Mouse (Mus musculus) liver, embryonic 16.5 days (tissue): ENCODE data around the gene Tmem129. TPM values are rescaled to one million over a fixed set of nuclear protein-coding genes. Genes with fewer than 3 reads are reported as not detected.

ENCODE experiments used
- ATAC-seq: fragments of 200-750 bp; cut with Nextera tagmentation; 2 replicates; pipeline ENCODE4 v1.8.0; 2017; ENCODE audit warnings: low read depth, mild to moderate bottlenecking, moderate number of reproducible peaks, moderate library complexity
- H3K27ac ChIP-seq: fragments of 300-500 bp; sonication (generic); 2 replicates; pipeline ENCODE4 v1.5.1; 2014; ENCODE audit warnings: mild to moderate bottlenecking, low read length
- H3K27me3 ChIP-seq: fragments of 300-500 bp; sonication (generic); 2 replicates; pipeline ENCODE4 v1.6.1; 2014; ENCODE audit warnings: low read depth, low read length, mixed read lengths; ENCODE audit not compliant: control insufficient read depth, insufficient read depth
- H3K36me3 ChIP-seq: fragments of 300-500 bp; sonication (generic); 2 replicates; pipeline ENCODE4 v1.6.1; 2014; ENCODE audit warnings: mild to moderate bottlenecking; ENCODE audit not compliant: control insufficient read depth, insufficient read depth
- H3K4me1 ChIP-seq: fragments of 300-500 bp; sonication (generic); 2 replicates; pipeline ENCODE4 v1.6.1; 2014; ENCODE audit warnings: low read depth, low read length, mixed read lengths; ENCODE audit not compliant: control insufficient read depth
- H3K4me2 ChIP-seq: fragments of 300-500 bp; sonication (generic); 2 replicates; pipeline ENCODE4 v1.6.1; 2014; ENCODE audit warnings: low read depth, low read length, mixed read lengths
- H3K4me3 ChIP-seq: fragments of 300-500 bp; sonication (generic); 2 replicates; pipeline ENCODE4 v1.5.1; 2014; ENCODE audit warnings: low read depth, mild to moderate bottlenecking, low read length
- H3K9ac ChIP-seq: fragments of 300-500 bp; sonication (generic); 2 replicates; pipeline ENCODE4 v1.6.1; 2014; ENCODE audit warnings: low read depth, low read length
- H3K9me3 ChIP-seq: fragments of 300-500 bp; sonication (generic); replicated peaks from 2 replicates; pipeline ENCODE4 v1.6.1; 2016; ENCODE audit warnings: low read length; ENCODE audit not compliant: control insufficient read depth
- WGBS: fragments of 180-500 bp; shearing (Covaris S2); extraction: QIAGEN DNeasy Blood & Tissue Kit; methylation state at CpG from one replicate; pipeline ENCODE4 v1.1.7; 2014; ENCODE audit not compliant: insufficient replicate concordance; 5-methylcytosine and 5-hydroxymethylcytosine counted together
- polyA plus RNA-seq: library from polyadenylated mRNA; unstranded; fragments of >200 nt; fragmentation: Nextera tagmentation; extraction: Ambion mirVana; gene quantifications from 2 replicates; pipeline ENCODE4 v1.2.1, GENCODE M21; 2015

Tmem129 gene
- polyA plus RNA-seq, 1 experiment from 2014 or later = 21.8 TPM

DNA sequence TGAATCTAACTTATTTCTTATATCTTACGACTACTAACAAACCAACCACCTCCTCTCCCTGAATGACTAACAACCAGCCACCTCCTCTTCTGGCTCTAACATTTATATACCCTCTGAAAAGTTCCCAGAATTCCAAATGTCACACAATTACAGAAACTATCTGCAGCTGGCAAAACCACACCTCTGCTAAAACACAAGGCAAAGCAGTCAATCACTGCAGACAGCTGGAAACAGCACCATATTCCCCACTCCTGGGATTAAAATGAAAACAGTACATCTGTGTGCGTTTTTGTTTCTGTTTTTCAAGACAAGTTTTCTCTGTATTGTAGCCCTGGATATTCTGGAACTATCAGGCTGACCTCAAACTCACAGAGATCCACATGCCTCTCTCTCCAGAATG lies 35.5 kb downstream of the Tmem129 start:
- H3K4me2 ChIP-seq = no peak overlapping the region
- 79% methylated on average over 2 of the region's 2 CpGs for WGBS
- no peaks in the 10 kb centered on the region for H3K36me3 ChIP-seq
- no peak for ATAC-seq
- no peak overlapping the region for H3K27ac ChIP-seq
- H3K4me3 ChIP-seq = no peak overlapping the region
- H3K9me3 ChIP-seq = no peaks in the 10 kb centered on the region
- peaks cover under 1% of the 10 kb centered on the region for H3K4me1 ChIP-seq
- no peak overlapping the region for H3K9ac ChIP-seq
- H3K27me3 ChIP-seq = no peaks in the 10 kb centered on the region

GRCm38 (mm10) chr5:33614391-33614790 lies 43.8 kb downstream of the Tmem129 start:
- Histone ChIP-seq H3K9ac (no peak overlapping the region), H3K9me3 (no peaks in the 10 kb centered on the region), H3K27ac (no peak overlapping the region), H3K4me1 (no peaks in the 10 kb centered on the region), H3K4me2 (no peak overlapping the region), H3K4me3 (no peak overlapping the region), H3K36me3 (no peaks in the 10 kb centered on the region), H3K27me3 (no peaks in the 10 kb centered on the region)
- no peak for ATAC-seq
- 69% methylated on average over 6 of the region's 6 CpGs for WGBS

- Histone ChIP-seq H3K27ac (no peak overlapping the region), H3K4me1 (no peaks in the 10 kb centered on the region), H3K36me3 (no peaks in the 10 kb centered on the region), H3K27me3 (no peaks in the 10 kb centered on the region), H3K9ac (no peak overlapping the region), H3K4me2 (no peak overlapping the region), H3K9me3 (no peaks in the 10 kb centered on the region), H3K4me3 (no peak overlapping the region)
- ATAC-seq = no peak
- WGBS = 83% methylated on average over 1 of the region's 1 CpGs
Measured at GRCm38 (mm10) chr5:33611795-33612194, 46.4 kb downstream of the Tmem129 start.

DNA sequence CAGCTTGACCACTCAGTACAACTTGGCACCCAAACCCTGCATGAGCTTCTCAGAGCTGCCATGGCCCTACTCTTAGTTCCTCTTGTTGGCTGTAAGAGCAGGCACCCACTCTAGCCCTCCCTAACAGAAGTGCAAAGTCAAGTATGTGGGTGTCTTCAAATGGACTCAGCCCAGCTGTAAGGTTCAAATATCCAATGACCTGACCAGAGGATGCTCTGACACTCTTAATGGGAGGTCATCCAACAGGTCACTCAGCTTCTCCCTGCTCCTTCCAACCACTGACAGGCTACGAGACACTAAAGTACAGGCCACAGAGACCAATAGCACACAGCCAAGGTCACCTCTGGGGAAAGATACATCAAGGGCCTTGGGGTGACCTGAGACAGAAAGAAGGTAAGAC lies 49.0 kb downstream of the Tmem129 start:
- H3K27me3 ChIP-seq = no peaks in the 10 kb centered on the region
- H3K9me3 ChIP-seq = no peaks in the 10 kb centered on the region
- H3K4me3 ChIP-seq = no peak overlapping the region
- H3K36me3 ChIP-seq = no peaks in the 10 kb centered on the region
- no peaks in the 10 kb centered on the region for H3K4me1 ChIP-seq
- no peak overlapping the region for H3K9ac ChIP-seq
- no peak overlapping the region for H3K27ac ChIP-seq
- no peak overlapping the region for H3K4me2 ChIP-seq
- no peak for ATAC-seq
- 77% methylated on average over 1 of the region's 1 CpGs for WGBS

DNA sequence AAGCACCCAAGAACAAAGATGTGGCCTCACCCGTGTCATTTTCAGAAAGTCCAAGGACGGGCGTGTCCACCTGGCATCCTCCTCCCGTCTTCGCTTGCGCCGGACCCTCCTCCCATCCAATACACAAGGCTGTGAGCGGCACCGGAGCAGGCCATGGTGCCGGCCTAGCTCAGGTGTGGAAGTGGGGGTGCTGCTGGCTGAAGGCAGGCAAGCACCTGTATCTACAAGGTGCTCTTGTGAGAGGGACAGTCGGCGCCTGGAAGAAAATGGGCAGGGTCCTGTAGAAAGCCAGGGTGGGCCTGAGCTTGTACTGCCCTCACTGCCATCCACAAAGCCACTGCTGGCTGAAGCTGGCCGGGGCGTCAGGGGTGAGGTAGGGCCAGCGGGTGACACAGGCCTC lies 50.8 kb downstream of the Tmem129 start:
- no peaks in the 10 kb centered on the region for H3K27me3 ChIP-seq
- no peaks in the 10 kb centered on the region for H3K36me3 ChIP-seq
- no peak overlapping the region for H3K4me3 ChIP-seq
- no peaks in the 10 kb centered on the region for H3K9me3 ChIP-seq
- no peak overlapping the region for H3K9ac ChIP-seq
- WGBS = 86% methylated on average over 15 of the region's 15 CpGs
- H3K27ac ChIP-seq = no peak overlapping the region
- ATAC-seq = no peak
- H3K4me2 ChIP-seq = no peak overlapping the region
- no peaks in the 10 kb centered on the region for H3K4me1 ChIP-seq

DNA sequence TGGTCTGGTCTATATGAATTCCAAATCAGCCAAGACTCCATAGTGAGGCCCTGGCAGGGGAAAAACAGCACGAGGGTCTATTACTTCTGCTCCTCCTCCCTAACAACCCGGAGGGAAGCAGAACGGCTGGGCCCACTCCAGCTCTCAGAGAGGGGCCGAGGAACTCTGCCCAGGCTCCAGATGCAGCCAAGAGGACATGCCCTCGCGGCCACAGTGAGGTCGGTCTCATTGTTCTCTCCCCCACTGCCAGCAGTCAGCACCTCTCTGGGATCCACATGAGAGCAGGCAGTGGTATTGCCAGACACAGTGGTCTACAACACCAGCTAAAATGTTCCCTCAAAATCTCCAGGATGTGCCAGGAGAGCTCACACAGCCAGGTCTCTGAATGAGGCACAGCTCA lies 51.6 kb downstream of the Tmem129 start:
- no peak for ATAC-seq
- Histone ChIP-seq H3K27ac (no peak overlapping the region), H3K4me3 (no peak overlapping the region), H3K36me3 (no peaks in the 10 kb centered on the region), H3K27me3 (no peaks in the 10 kb centered on the region), H3K4me1 (no peaks in the 10 kb centered on the region), H3K4me2 (no peak overlapping the region), H3K9ac (no peak overlapping the region), H3K9me3 (no peaks in the 10 kb centered on the region)
- WGBS = 71% methylated on average over 7 of the region's 7 CpGs

GRCm38 (mm10) chr5:33605314-33605713 lies 52.9 kb downstream of the Tmem129 start:
- Histone ChIP-seq H3K4me3 (no peak overlapping the region), H3K9ac (no peak overlapping the region), H3K27ac (no peak overlapping the region), H3K27me3 (no peaks in the 10 kb centered on the region), H3K4me2 (no peak overlapping the region), H3K36me3 (no peaks in the 10 kb centered on the region), H3K4me1 (no peaks in the 10 kb centered on the region), H3K9me3 (no peaks in the 10 kb centered on the region)
- WGBS = 74% methylated on average over 5 of the region's 5 CpGs
- no peak for ATAC-seq

Other genes with a start within 250 kb of the Tmem129 start
- gene Nkx1-1, start 224.4 kb downstream of the Tmem129 start, polyA plus RNA-seq = not detected in 2 replicates
- gene Fam53a, start 28.8 kb downstream of the Tmem129 start, polyA plus RNA-seq = 17.5 and 18.4 TPM in 2 replicates
- gene Gm9903, start 28.5 kb downstream of the Tmem129 start, polyA plus RNA-seq = 0.12 TPM in 1 of 2 replicates, not detected in the other
- 214 and 245 TPM in 2 replicates for gene Slbp, start 5.8 kb downstream of the Tmem129 start, polyA plus RNA-seq
- 127 and 129 TPM in 2 replicates for gene Tacc3, start 288 bp downstream of the Tmem129 start, polyA plus RNA-seq
- 2.9 and 3.4 TPM in 2 replicates for gene Fgfr3, start 63.3 kb upstream of the Tmem129 start, polyA plus RNA-seq
- 12.9 and 14.7 TPM in 2 replicates for gene Letm1, start 124.4 kb upstream of the Tmem129 start, polyA plus RNA-seq
- gene Nsd2, start 162.3 kb upstream of the Tmem129 start, polyA plus RNA-seq = 17.1 and 20.2 TPM in 2 replicates